Mouse (Mus musculus): Measurements from ENCODE around the gene Lpcat1. TPM values are rescaled to one million over a fixed set of nuclear protein-coding genes. Genes with fewer than 3 reads are reported as not detected.

The Lpcat1 gene
- 63.5 and 67.3 TPM in 2 replicates for polyA plus RNA-seq (2016; fragmentation: Nextera tagmentation; extraction: Ambion mirVana)

- no peaks in the 10 kb centered on the region for H3K9me3 ChIP-seq
- peak within 1 kb of the TSS; percentile 97 for H3K27ac ChIP-seq
- peak; percentile 86 for DNase-seq (ENCODE audit: extremely low spot score, low spot score)
- peak within 1 kb of the TSS; percentile 98 for H3K4me3 ChIP-seq
- H3K36me3 ChIP-seq (replicated peaks), result peaks cover 23% of the 10 kb centered on the region
- H3K4me1 ChIP-seq, result peaks cover 43% of the 10 kb centered on the region
- under 1% methylated on average over 35 of the region's 35 CpGs for WGBS
- no peaks in the 10 kb centered on the region for H3K27me3 ChIP-seq (ENCODE audit: poor library complexity, severe bottlenecking)
Observed at GRCm38 (mm10) chr13:73467034-73467420, at the start of gene Lpcat1. Gene Lpcat1 (plus strand): TSS chr13:73467197.

DNA sequence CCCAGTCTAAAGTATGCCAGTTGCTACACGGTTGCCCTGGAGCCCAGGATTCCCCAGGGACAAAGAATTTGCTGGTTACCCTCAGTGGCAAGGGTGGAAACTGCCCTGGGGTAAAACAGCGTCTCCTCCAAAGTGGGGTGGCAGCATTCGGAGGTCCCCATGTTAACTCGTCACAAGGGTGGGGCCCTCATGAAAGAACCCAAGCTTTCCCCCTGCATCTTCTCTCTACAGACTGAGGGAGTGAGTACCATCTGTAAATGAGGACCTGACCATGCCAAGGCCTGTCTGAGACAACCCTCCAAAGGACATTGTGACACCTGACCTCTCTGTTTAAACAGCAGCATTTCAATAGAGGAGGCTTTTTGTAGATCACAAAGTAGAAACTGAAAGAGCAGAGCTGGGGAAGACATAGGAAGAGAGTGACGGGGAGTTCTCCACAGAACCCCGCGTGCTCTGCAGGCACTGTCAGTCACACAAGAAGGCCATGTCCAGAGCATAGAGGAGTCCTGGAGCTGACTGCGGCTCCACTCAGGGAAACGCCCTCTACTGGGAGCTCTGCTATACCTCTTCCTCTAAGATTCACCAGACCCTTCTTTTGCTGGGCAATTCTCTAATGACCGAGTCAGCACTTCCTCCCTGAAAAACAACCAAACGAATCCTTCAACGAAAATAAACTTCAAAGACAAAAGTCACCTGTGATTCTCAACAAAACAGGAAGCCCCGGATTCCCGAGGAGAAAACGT, 49.3 kb upstream of the Lpcat1 start:
- Histone ChIP-seq H3K4me3 (no peak overlapping the region), H3K4me1 (peaks cover 17% of the 10 kb centered on the region), H3K9me3 (no peaks in the 10 kb centered on the region), H3K36me3 (replicated peaks) (no peaks in the 10 kb centered on the region), H3K27me3 (ENCODE audit: poor library complexity, severe bottlenecking) (0 out of 2 replicates have a peak, but pooled peaks cover 5% of the 10 kb centered on the region), H3K27ac (0 out of 2 replicates have a peak overlapping the region, but pooled peaks have one; percentile 15)
- 44% methylated on average over 15 of the region's 15 CpGs for WGBS
- no peak for DNase-seq (ENCODE audit: extremely low spot score, low spot score)

GRCm38 (mm10) chr13:73418297-73418696, 48.7 kb upstream of the Lpcat1 start:
- peaks cover 17% of the 10 kb centered on the region for H3K4me1 ChIP-seq
- 60% methylated on average over 12 of the region's 12 CpGs for WGBS
- no peak overlapping the region for H3K27ac ChIP-seq
- H3K4me3 ChIP-seq, result no peak overlapping the region
- 0 out of 2 replicates have a peak, but pooled peaks cover 5% of the 10 kb centered on the region for H3K27me3 ChIP-seq (ENCODE audit: poor library complexity, severe bottlenecking)
- no peaks in the 10 kb centered on the region for H3K36me3 ChIP-seq (replicated peaks)
- H3K9me3 ChIP-seq, result no peaks in the 10 kb centered on the region
- no peak for DNase-seq (ENCODE audit: extremely low spot score, low spot score)

DNA sequence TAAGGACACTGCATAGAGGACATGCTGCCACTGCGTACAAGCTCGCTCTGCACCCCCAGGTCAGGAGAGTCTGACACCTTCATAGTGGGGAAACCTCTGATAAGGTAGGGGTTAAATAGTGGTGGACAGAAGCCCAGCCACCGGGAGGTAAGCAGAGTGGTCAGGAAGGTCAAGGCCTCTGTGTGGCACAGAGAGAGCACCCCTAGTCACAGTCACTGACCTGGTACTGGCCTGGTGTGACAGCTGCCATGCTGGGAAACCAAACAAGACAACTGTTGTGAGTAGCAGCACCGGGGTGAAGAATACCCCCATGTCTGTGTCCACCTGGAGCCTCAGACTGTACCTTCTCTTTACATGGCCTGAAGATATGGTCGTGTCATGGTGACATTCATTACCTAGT, 47.8 kb upstream of the Lpcat1 start:
- 80% methylated on average over 5 of the region's 5 CpGs for WGBS
- Histone ChIP-seq H3K36me3 (replicated peaks) (no peaks in the 10 kb centered on the region), H3K4me1 (peaks cover 17% of the 10 kb centered on the region), H3K4me3 (no peak overlapping the region), H3K9me3 (no peaks in the 10 kb centered on the region), H3K27me3 (ENCODE audit: poor library complexity, severe bottlenecking) (0 out of 2 replicates have a peak, but pooled peaks cover 5% of the 10 kb centered on the region), H3K27ac (no peak overlapping the region)
- DNase-seq (ENCODE audit: extremely low spot score, low spot score), result no peak

GRCm38 (mm10) chr13:73423043-73423442, 44.0 kb upstream of the Lpcat1 start:
- 0 out of 2 replicates have a peak, but pooled peaks cover 5% of the 10 kb centered on the region for H3K27me3 ChIP-seq (ENCODE audit: poor library complexity, severe bottlenecking)
- no peaks in the 10 kb centered on the region for H3K36me3 ChIP-seq (replicated peaks)
- H3K27ac ChIP-seq, result no peak overlapping the region
- H3K4me3 ChIP-seq, result no peak overlapping the region
- H3K9me3 ChIP-seq, result no peaks in the 10 kb centered on the region
- H3K4me1 ChIP-seq, result peaks cover 5% of the 10 kb centered on the region
- 73% methylated on average over 4 of the region's 4 CpGs for WGBS
- no peak for DNase-seq (ENCODE audit: extremely low spot score, low spot score)

DNA sequence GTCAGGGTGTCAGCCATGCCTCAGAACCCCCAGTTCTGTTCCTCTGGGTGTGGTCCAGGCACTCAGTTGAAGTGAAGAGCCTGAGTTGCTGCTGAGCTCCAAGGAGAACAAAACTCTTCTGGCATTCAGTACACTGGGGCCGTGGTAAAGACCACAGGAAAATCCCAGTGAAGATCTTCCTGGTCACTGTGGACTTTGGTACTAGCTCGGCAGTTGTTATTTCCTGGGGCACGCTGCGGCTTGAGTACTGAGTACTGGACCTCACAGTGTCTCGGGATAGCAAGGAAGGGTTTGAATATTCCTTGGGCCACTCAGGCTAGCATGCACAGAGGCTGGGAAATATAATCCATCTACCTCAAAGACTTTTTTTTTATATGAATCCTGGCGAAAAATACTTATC, 42.0 kb upstream of the Lpcat1 start:
- WGBS, result 74% methylated on average over 6 of the region's 6 CpGs
- no peaks in the 10 kb centered on the region for H3K27me3 ChIP-seq (ENCODE audit: poor library complexity, severe bottlenecking)
- no peak overlapping the region for H3K27ac ChIP-seq
- H3K4me3 ChIP-seq, result no peak overlapping the region
- no peak for DNase-seq (ENCODE audit: extremely low spot score, low spot score)
- H3K36me3 ChIP-seq (replicated peaks), result no peaks in the 10 kb centered on the region
- H3K4me1 ChIP-seq, result no peaks in the 10 kb centered on the region
- H3K9me3 ChIP-seq, result no peaks in the 10 kb centered on the region

- H3K4me3 ChIP-seq, result no peak overlapping the region
- no peaks in the 10 kb centered on the region for H3K9me3 ChIP-seq
- no peaks in the 10 kb centered on the region for H3K36me3 ChIP-seq (replicated peaks)
- no peaks in the 10 kb centered on the region for H3K27me3 ChIP-seq (ENCODE audit: poor library complexity, severe bottlenecking)
- peak; percentile 59 for DNase-seq (ENCODE audit: extremely low spot score, low spot score)
- H3K4me1 ChIP-seq, result no peaks in the 10 kb centered on the region
- no peak overlapping the region for H3K27ac ChIP-seq
- 11% methylated on average over 11 of the region's 11 CpGs for WGBS
Observed at GRCm38 (mm10) chr13:73425839-73426490, 41.0 kb upstream of the Lpcat1 start.

- no peaks in the 10 kb centered on the region for H3K4me1 ChIP-seq
- H3K27ac ChIP-seq, result no peak overlapping the region
- DNase-seq (ENCODE audit: extremely low spot score, low spot score), result no peak
- 82% methylated on average over 4 of the region's 4 CpGs for WGBS
- no peaks in the 10 kb centered on the region for H3K27me3 ChIP-seq (ENCODE audit: poor library complexity, severe bottlenecking)
- no peak overlapping the region for H3K4me3 ChIP-seq
- H3K36me3 ChIP-seq (replicated peaks), result no peaks in the 10 kb centered on the region
- H3K9me3 ChIP-seq, result no peaks in the 10 kb centered on the region
Observed at GRCm38 (mm10) chr13:73426587-73426986, 40.4 kb upstream of the Lpcat1 start.

- DNase-seq (ENCODE audit: extremely low spot score, low spot score), result no peak
- H3K4me1 ChIP-seq, result no peaks in the 10 kb centered on the region
Observed at GRCm38 (mm10) chr13:73429605-73430321, 37.2 kb upstream of the Lpcat1 start.

DNA sequence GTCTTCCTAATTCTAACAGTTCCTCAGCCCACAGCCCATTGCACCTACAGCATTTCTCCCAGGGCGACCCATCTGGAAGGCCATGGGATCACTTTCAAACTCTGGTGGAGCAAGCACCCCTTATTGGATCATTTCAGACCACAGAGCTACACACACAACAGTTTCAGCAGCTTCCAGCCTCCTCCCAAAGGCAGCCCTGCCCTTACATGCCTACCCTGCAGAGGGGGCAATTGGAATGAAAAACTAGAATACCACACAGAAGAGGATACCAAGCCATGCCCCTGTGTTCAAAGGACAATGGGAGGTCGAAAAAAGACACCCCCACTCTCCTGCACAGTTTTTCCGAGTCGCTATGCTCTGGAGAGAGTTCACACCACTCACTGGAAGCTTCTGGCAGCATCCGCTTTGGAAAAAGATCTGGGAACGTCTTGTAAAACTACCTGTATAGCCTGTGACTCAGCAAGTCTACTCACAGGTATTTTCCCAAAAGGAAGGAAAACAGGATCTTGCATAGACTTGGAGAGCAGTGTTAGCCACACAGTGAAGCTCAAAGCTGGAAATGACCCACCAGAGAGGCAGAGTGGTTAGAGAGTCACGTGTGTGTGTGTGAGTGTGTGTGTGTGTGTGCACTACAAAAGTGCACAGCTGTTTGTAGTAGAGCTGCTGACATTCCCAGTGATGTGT, 34.4 kb upstream of the Lpcat1 start:
- no peak overlapping the region for H3K27ac ChIP-seq
- no peaks in the 10 kb centered on the region for H3K4me1 ChIP-seq
- H3K4me3 ChIP-seq, result no peak overlapping the region
- no peak for DNase-seq (ENCODE audit: extremely low spot score, low spot score)
- H3K9me3 ChIP-seq, result no peaks in the 10 kb centered on the region
- WGBS, result 83% methylated on average over 7 of the region's 7 CpGs
- no peaks in the 10 kb centered on the region for H3K36me3 ChIP-seq (replicated peaks)
- H3K27me3 ChIP-seq (ENCODE audit: poor library complexity, severe bottlenecking), result no peaks in the 10 kb centered on the region

More at GRCm38 (mm10) chr13:73429605-73430321, 37.2 kb upstream of the Lpcat1 start:
- Histone ChIP-seq H3K36me3 (replicated peaks) (no peaks in the 10 kb centered on the region), H3K27ac (no peak overlapping the region), H3K9me3 (no peaks in the 10 kb centered on the region), H3K27me3 (ENCODE audit: poor library complexity, severe bottlenecking) (no peaks in the 10 kb centered on the region), H3K4me3 (no peak overlapping the region)
- WGBS, result 86% methylated on average over 6 of the region's 6 CpGs

- 87% methylated on average over 15 of the region's 15 CpGs for WGBS
- Histone ChIP-seq H3K27me3 (ENCODE audit: poor library complexity, severe bottlenecking) (no peaks in the 10 kb centered on the region), H3K9me3 (no peaks in the 10 kb centered on the region), H3K4me3 (no peak overlapping the region), H3K4me1 (no peaks in the 10 kb centered on the region), H3K36me3 (replicated peaks) (no peaks in the 10 kb centered on the region), H3K27ac (no peak overlapping the region)
- DNase-seq (ENCODE audit: extremely low spot score, low spot score), result no peak
Observed at GRCm38 (mm10) chr13:73433681-73434535, 33.1 kb upstream of the Lpcat1 start.

GRCm38 (mm10) chr13:73434687-73435086, 32.3 kb upstream of the Lpcat1 start:
- H3K36me3 ChIP-seq (replicated peaks), result no peaks in the 10 kb centered on the region
- 86% methylated on average over 5 of the region's 5 CpGs for WGBS
- H3K4me1 ChIP-seq, result peaks cover 4% of the 10 kb centered on the region

More at GRCm38 (mm10) chr13:73434687-73435086, 32.3 kb upstream of the Lpcat1 start:
- H3K4me3 ChIP-seq, result no peak overlapping the region
- DNase-seq (ENCODE audit: extremely low spot score, low spot score), result no peak
- H3K27me3 ChIP-seq (ENCODE audit: poor library complexity, severe bottlenecking), result no peaks in the 10 kb centered on the region
- H3K27ac ChIP-seq, result no peak overlapping the region
- H3K9me3 ChIP-seq, result no peaks in the 10 kb centered on the region
